Mouse (Mus musculus): ENCODE data around the gene Cel.

The Cel gene

GRCm38 (mm10) chr2:28585043-28585571 is 21.9 kb upstream of the Cel start:
- peak; percentile 67 for DNase-seq (ENCODE audit: low spot score)

GRCm38 (mm10) chr2:28583651-28584050 is 20.4 kb upstream of the Cel start, which contains the start of gene Gtf3c5:
TSS of gene Gtf3c5 (minus strand) at chr2:28583751.
- no peak for DNase-seq (ENCODE audit: low spot score)

GRCm38 (mm10) chr2:28582647-28583353 is 19.6 kb upstream of the Cel start:
- peak; percentile 85 for DNase-seq (ENCODE audit: low spot score)

- DNase-seq (ENCODE audit: low spot score) = no peak
Measured at GRCm38 (mm10) chr2:28578003-28578402, 14.8 kb upstream of the Cel start.

GRCm38 (mm10) chr2:28576815-28577214 is 13.6 kb upstream of the Cel start:
- DNase-seq (ENCODE audit: low spot score) = no peak

GRCm38 (mm10) chr2:28575341-28575740 is 12.1 kb upstream of the Cel start:
- no peak for DNase-seq (ENCODE audit: low spot score)

GRCm38 (mm10) chr2:28569903-28570302 is 6.7 kb upstream of the Cel start:
- DNase-seq (ENCODE audit: low spot score) = no peak

GRCm38 (mm10) chr2:28566545-28566944 is 3.3 kb upstream of the Cel start:
- no peak for DNase-seq (ENCODE audit: low spot score)

GRCm38 (mm10) chr2:28564380-28564779 is 1.2 kb upstream of the Cel start:
- DNase-seq (ENCODE audit: low spot score) = no peak

- no peak for DNase-seq (ENCODE audit: low spot score)
Measured at GRCm38 (mm10) chr2:28563830-28564229, 627 bp upstream of the Cel start.

- no peak for DNase-seq (ENCODE audit: low spot score)
Measured at GRCm38 (mm10) chr2:28557452-28557851, 5.8 kb downstream of the Cel start.

- DNase-seq (ENCODE audit: low spot score) = no peak
Measured at GRCm38 (mm10) chr2:28552301-28552700, 10.9 kb downstream of the Cel start.

GRCm38 (mm10) chr2:28549157-28549556 is 14.0 kb downstream of the Cel start:
- no peak for DNase-seq (ENCODE audit: low spot score)

GRCm38 (mm10) chr2:28547237-28548172 is 15.7 kb downstream of the Cel start:
- peak; percentile 87 for DNase-seq (ENCODE audit: low spot score)

- DNase-seq (ENCODE audit: low spot score) = no peak
Measured at GRCm38 (mm10) chr2:28546560-28546959, 16.6 kb downstream of the Cel start.

- DNase-seq (ENCODE audit: low spot score) = no peak
Measured at GRCm38 (mm10) chr2:28545976-28546375, 17.2 kb downstream of the Cel start.

- DNase-seq (ENCODE audit: low spot score) = no peak
Measured at GRCm38 (mm10) chr2:28543894-28544293, 19.3 kb downstream of the Cel start.

- no peak for DNase-seq (ENCODE audit: low spot score)
Measured at GRCm38 (mm10) chr2:28540587-28541227, 22.5 kb downstream of the Cel start.

GRCm38 (mm10) chr2:28539949-28540348 is 23.3 kb downstream of the Cel start:
- no peak for DNase-seq (ENCODE audit: low spot score)

GRCm38 (mm10) chr2:28539206-28539605 is 24.0 kb downstream of the Cel start:
- no peak for DNase-seq (ENCODE audit: low spot score)

- no peak for DNase-seq (ENCODE audit: low spot score)
Measured at GRCm38 (mm10) chr2:28538817-28539128, 24.4 kb downstream of the Cel start.

GRCm38 (mm10) chr2:28537995-28538816 is 25.0 kb downstream of the Cel start:
- no peak for DNase-seq (ENCODE audit: low spot score)
